Mouse (Mus musculus) activated CD4-positive, CD25-positive, alpha-beta regulatory T cell, adult 4 months (primary cell): ENCODE measurements around the gene Ust. TPM values are rescaled to one million over a fixed set of nuclear protein-coding genes. Genes with fewer than 3 reads are reported as not detected.

ENCODE experiments used
- ATAC-seq: one replicate; pipeline ENCODE4 v1.8.0; 2017
- polyA plus RNA-seq, 2 experiments: library from polyadenylated mRNA; unstranded; fragments of 100-300 nt; shearing (Covaris generic); gene quantifications; one replicate each; pipeline ENCODE4 v1.2.1; 2017

The Ust gene
- polyA plus RNA-seq, 2 experiments from 2014 or later, result 0.18 to 0.53 TPM

DNA sequence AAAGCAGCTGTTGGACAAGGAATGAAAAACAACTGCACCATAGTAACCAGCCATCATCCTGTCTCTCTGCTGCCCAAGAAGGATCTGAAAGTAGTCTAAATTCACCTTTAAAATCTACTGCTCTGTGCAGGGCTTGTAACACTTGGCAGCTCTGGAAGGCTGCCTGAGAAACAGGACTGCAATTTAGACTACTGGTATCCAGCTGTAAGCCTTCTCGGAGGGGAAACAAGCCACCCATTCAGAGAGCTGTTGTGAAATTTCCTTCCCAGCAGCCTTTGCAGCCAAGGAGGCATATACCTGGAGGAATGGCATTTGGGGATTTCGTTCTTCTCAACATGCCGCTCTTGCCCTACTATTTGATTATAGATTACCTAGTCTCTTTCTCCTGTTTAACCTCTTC, 345.6 kb downstream of the Ust start:
- ATAC-seq, result no peak

DNA sequence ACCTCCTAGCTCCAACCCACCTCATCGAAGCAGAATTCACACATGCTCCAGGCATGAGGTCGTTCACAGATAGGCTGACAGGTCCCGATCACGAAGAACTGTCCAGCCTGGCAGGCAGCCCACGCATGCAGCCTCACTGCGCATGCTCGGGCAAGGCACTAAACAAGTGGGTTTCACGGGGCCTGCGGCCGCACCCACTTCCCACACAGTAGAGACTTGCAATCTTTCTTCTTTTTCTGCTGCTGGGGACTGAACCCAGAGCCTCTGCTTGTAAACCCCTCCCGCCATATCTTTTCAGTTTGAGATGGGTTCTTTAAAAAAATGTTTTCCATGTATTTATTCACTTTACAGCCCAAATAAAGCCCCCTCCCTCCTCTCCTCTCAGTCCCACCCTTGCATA, 347.1 kb downstream of the Ust start:
- ATAC-seq, result no peak
